Mouse (Mus musculus) myocyte (in vitro differentiated cells): ENCODE results near the gene Slc35e1.
A peak's percentile ranks its signal among the peaks of the same experiment; 100 is the strongest.

Source experiments
- CEBPB ChIP-seq: IDR thresholded peaks from 2 replicates; pipeline ENCODE4 v1.6.1; 2011; ENCODE audit warnings: mild to moderate bottlenecking, moderate library complexity; ENCODE audit not compliant: poor library complexity, insufficient read depth, severe bottlenecking
- E2F4 ChIP-seq: IDR thresholded peaks from one replicate; pipeline ENCODE4 v1.6.1; 2011; ENCODE audit warnings: mild to moderate bottlenecking, control low read depth, moderate library complexity; ENCODE audit not compliant: insufficient read depth
- MAX ChIP-seq: IDR thresholded peaks from one replicate; pipeline ENCODE4 v1.6.1; 2011; ENCODE audit warnings: low read depth, mild to moderate bottlenecking, control low read depth
- MYOD1 ChIP-seq, 3 experiments: IDR thresholded peaks; one replicate each; pipeline ENCODE4 v1.6.1; 2011; ENCODE audit warnings: control low read depth in 2 of 3, low read depth in 2 of 3, mild to moderate bottlenecking in 2 of 3, moderate library complexity in 1 of 3; ENCODE audit not compliant: insufficient read length in 2 of 3, control insufficient read depth in 1 of 3
- MYOG ChIP-seq, 3 experiments: IDR thresholded peaks; one replicate each; pipeline ENCODE4 v1.6.1; 2011; ENCODE audit warnings: control low read depth in 2 of 3, low read depth in 2 of 3, mild to moderate bottlenecking in 2 of 3; ENCODE audit not compliant: insufficient read length in 2 of 3, control insufficient read depth in 1 of 3, insufficient read depth in 1 of 3
- POLR2A ChIP-seq: IDR thresholded peaks from one replicate; pipeline ENCODE4 v1.6.1; 2011; ENCODE audit warnings: low read depth, mild to moderate bottlenecking, control low read depth, moderate library complexity; ENCODE audit not compliant: insufficient read length
- POLR2AphosphoS2 ChIP-seq: IDR thresholded peaks from one replicate; pipeline ENCODE4 v1.6.1; 2011; ENCODE audit warnings: low read depth, control low read depth; ENCODE audit not compliant: insufficient read length
- REST ChIP-seq: IDR thresholded peaks from one replicate; pipeline ENCODE4 v1.6.1; 2011; ENCODE audit warnings: mild to moderate bottlenecking, control low read depth, moderate library complexity; ENCODE audit not compliant: insufficient read depth, insufficient read length
- SRF ChIP-seq: IDR thresholded peaks from one replicate; pipeline ENCODE4 v1.6.1; 2011; ENCODE audit warnings: low read depth; ENCODE audit not compliant: control insufficient read depth, insufficient read length
- TCF12 ChIP-seq: IDR thresholded peaks from one replicate; pipeline ENCODE4 v1.6.1; 2011; ENCODE audit warnings: mild to moderate bottlenecking, control low read depth; ENCODE audit not compliant: poor library complexity, insufficient read depth, severe bottlenecking
- USF1 ChIP-seq: IDR thresholded peaks from one replicate; pipeline ENCODE4 v1.6.1; 2011; ENCODE audit warnings: low read depth, mild to moderate bottlenecking, control low read depth, moderate library complexity

DNA sequence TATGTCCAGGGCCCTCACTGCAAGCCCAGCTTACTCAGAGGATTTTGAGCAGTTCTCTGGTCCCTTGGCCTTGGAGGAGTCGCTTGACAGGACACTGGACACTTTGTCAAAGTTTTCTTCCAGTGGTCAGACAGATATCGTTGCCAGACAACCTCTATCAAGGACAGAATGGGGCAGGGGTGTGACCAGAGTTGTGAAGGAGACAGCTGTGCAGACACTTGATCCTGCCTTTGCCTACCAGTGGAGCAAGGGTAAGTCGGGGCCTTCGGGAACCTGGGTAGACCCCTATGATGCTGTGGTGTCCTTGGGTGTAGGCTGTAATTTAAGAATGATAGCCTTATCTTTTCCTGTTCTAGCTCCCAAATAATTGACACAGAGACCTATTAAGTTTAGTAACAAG, 37.1 kb downstream of the Slc35e1 start:
- TF ChIP-seq MYOD1 (IDR thresholded peaks at IDR 0.05; ENCODE audit: control insufficient read depth in 1 of 3, insufficient read length in 2 of 3, low read depth in 2 of 3) (peak in 1 of 3 experiments; percentile 51), REST (no peak), POLR2A (no peak), E2F4 (no peak), TCF12 (no peak), MAX (no peak), POLR2AphosphoS2 (no peak), CEBPB (no peak), USF1 (no peak), SRF (no peak), MYOG (IDR thresholded peaks at IDR 0.05; ENCODE audit: control insufficient read depth in 1 of 3, insufficient read depth in 1 of 3, insufficient read length in 2 of 3, low read depth in 2 of 3) (peak in 1 of 3 experiments; percentile 55)
